Mouse (Mus musculus): Measurements from ENCODE around the gene Gpr6. TPM values are rescaled to one million over a fixed set of nuclear protein-coding genes. Genes with fewer than 3 reads are reported as not detected.

Gene Gpr6
- polyA plus RNA-seq (2015; fragmentation: Nextera tagmentation; extraction: Ambion mirVana), result 0.23 and 0.25 TPM in 2 replicates

GRCm38 (mm10) chr10:41072116-41072515 lies at the start of gene Gpr6:
Gpr6 (minus strand) TSS chr10:41072285.
- peak within 1 kb of the TSS; percentile 86 for H3K4me2 ChIP-seq

GRCm38 (mm10) chr10:41100060-41100459 lies 28.0 kb upstream of the Gpr6 start:
- 58% methylated on average over 2 of the region's 2 CpGs for WGBS
- no peaks in the 10 kb centered on the region for H3K9me3 ChIP-seq (replicated peaks)
- no peaks in the 10 kb centered on the region for H3K4me1 ChIP-seq
- H3K4me2 ChIP-seq, result no peak overlapping the region
- no peaks in the 10 kb centered on the region for H3K27me3 ChIP-seq
- ATAC-seq, result 0 out of 2 replicates have a peak, but pooled peaks have one; percentile 21
- no peak overlapping the region for H3K27ac ChIP-seq
- no peak overlapping the region for H3K4me3 ChIP-seq
- H3K36me3 ChIP-seq (ENCODE audit: poor library complexity, severe bottlenecking), result no peaks in the 10 kb centered on the region
- no peak overlapping the region for H3K9ac ChIP-seq

More at GRCm38 (mm10) chr10:41072116-41072515, at the start of gene Gpr6:
- Histone ChIP-seq H3K4me3 (peak within 1 kb of the TSS; percentile 50), H3K27ac (no peak within 1 kb of the TSS), H3K9me3 (replicated peaks) (no peaks in the 10 kb centered on the region), H3K9ac (peak within 1 kb of the TSS; percentile 60), H3K4me1 (peaks cover 20% of the 10 kb centered on the region), H3K27me3 (peaks cover 43% of the 10 kb centered on the region), H3K36me3 (ENCODE audit: poor library complexity, severe bottlenecking) (no peaks in the 10 kb centered on the region)
- ATAC-seq, result peak; percentile 58
- under 1% methylated on average over 23 of the region's 23 CpGs for WGBS

- Histone ChIP-seq H3K9ac (no peak overlapping the region), H3K36me3 (ENCODE audit: poor library complexity, severe bottlenecking) (no peaks in the 10 kb centered on the region), H3K4me1 (no peaks in the 10 kb centered on the region), H3K4me2 (no peak overlapping the region), H3K4me3 (no peak overlapping the region), H3K27me3 (no peaks in the 10 kb centered on the region), H3K9me3 (replicated peaks) (no peaks in the 10 kb centered on the region), H3K27ac (no peak overlapping the region)
- no peak for ATAC-seq
- WGBS, result 86% methylated on average over 6 of the region's 6 CpGs
Observed at GRCm38 (mm10) chr10:41098137-41098536, 26.1 kb upstream of the Gpr6 start.

GRCm38 (mm10) chr10:41088852-41089251 lies 16.8 kb upstream of the Gpr6 start:
- Histone ChIP-seq H3K4me2 (no peak overlapping the region), H3K9me3 (replicated peaks) (no peaks in the 10 kb centered on the region), H3K27ac (no peak overlapping the region), H3K36me3 (ENCODE audit: poor library complexity, severe bottlenecking) (no peaks in the 10 kb centered on the region), H3K27me3 (no peaks in the 10 kb centered on the region), H3K4me1 (no peaks in the 10 kb centered on the region), H3K4me3 (no peak overlapping the region), H3K9ac (no peak overlapping the region)
- no peak for ATAC-seq
- WGBS, result 60% methylated on average over 7 of the region's 7 CpGs

- Histone ChIP-seq H3K27me3 (peaks cover 43% of the 10 kb centered on the region), H3K36me3 (ENCODE audit: poor library complexity, severe bottlenecking) (no peaks in the 10 kb centered on the region), H3K9me3 (replicated peaks) (no peaks in the 10 kb centered on the region), H3K4me2 (peak overlapping the region; percentile 86), H3K4me3 (peak overlapping the region; percentile 50), H3K4me1 (peaks cover 20% of the 10 kb centered on the region), H3K27ac (no peak overlapping the region), H3K9ac (peak overlapping the region; percentile 60; the same call in 1 of the 2 replicates)
- ATAC-seq, result no peak
- 1% methylated on average over 11 of the region's 11 CpGs for WGBS
Observed at GRCm38 (mm10) chr10:41071696-41072095, 389 bp downstream of the Gpr6 start.

- H3K27ac ChIP-seq, result no peak overlapping the region
- H3K9ac ChIP-seq, result peak overlapping the region; percentile 60
- H3K27me3 ChIP-seq, result peaks cover 43% of the 10 kb centered on the region
- peak overlapping the region; percentile 86 for H3K4me2 ChIP-seq
- no peaks in the 10 kb centered on the region for H3K9me3 ChIP-seq (replicated peaks)
- WGBS, result 2% methylated on average over 67 of the region's 68 CpGs
- peaks cover 20% of the 10 kb centered on the region for H3K4me1 ChIP-seq
- H3K36me3 ChIP-seq (ENCODE audit: poor library complexity, severe bottlenecking), result no peaks in the 10 kb centered on the region
- H3K4me3 ChIP-seq, result peak overlapping the region; percentile 50
- ATAC-seq, result peak; percentile 58
Observed at GRCm38 (mm10) chr10:41070693-41071651, 1.1 kb downstream of the Gpr6 start.

- H3K9ac ChIP-seq, result no peak overlapping the region
- no peak for ATAC-seq
- WGBS, result 58% methylated on average over 4 of the region's 4 CpGs
Observed at GRCm38 (mm10) chr10:41060250-41060831, 11.7 kb downstream of the Gpr6 start.

GRCm38 (mm10) chr10:41055581-41055980 lies 16.5 kb downstream of the Gpr6 start:
- Histone ChIP-seq H3K27ac (no peak overlapping the region), H3K9me3 (replicated peaks) (no peaks in the 10 kb centered on the region), H3K4me1 (no peaks in the 10 kb centered on the region), H3K27me3 (no peaks in the 10 kb centered on the region), H3K4me3 (no peak overlapping the region), H3K9ac (no peak overlapping the region), H3K4me2 (no peak overlapping the region), H3K36me3 (ENCODE audit: poor library complexity, severe bottlenecking) (no peaks in the 10 kb centered on the region)
- WGBS, result 72% methylated on average over 9 of the region's 9 CpGs
- no peak for ATAC-seq

More at GRCm38 (mm10) chr10:41060250-41060831, 11.7 kb downstream of the Gpr6 start:
- Histone ChIP-seq H3K27ac (no peak overlapping the region), H3K4me2 (no peak overlapping the region), H3K36me3 (ENCODE audit: poor library complexity, severe bottlenecking) (no peaks in the 10 kb centered on the region), H3K4me1 (no peaks in the 10 kb centered on the region), H3K27me3 (no peaks in the 10 kb centered on the region), H3K9me3 (replicated peaks) (no peaks in the 10 kb centered on the region), H3K4me3 (no peak overlapping the region)

GRCm38 (mm10) chr10:41054005-41054404 lies 18.1 kb downstream of the Gpr6 start:
- Histone ChIP-seq H3K36me3 (ENCODE audit: poor library complexity, severe bottlenecking) (no peaks in the 10 kb centered on the region), H3K4me3 (no peak overlapping the region), H3K9ac (no peak overlapping the region), H3K9me3 (replicated peaks) (no peaks in the 10 kb centered on the region), H3K4me1 (no peaks in the 10 kb centered on the region), H3K4me2 (no peak overlapping the region), H3K27me3 (no peaks in the 10 kb centered on the region), H3K27ac (no peak overlapping the region)
- ATAC-seq, result no peak
- WGBS, result 86% methylated on average over 5 of the region's 5 CpGs

- peaks cover 17% of the 10 kb centered on the region for H3K4me1 ChIP-seq
- H3K27me3 ChIP-seq, result no peaks in the 10 kb centered on the region
- no peaks in the 10 kb centered on the region for H3K9me3 ChIP-seq (replicated peaks)
- H3K4me2 ChIP-seq, result no peak overlapping the region; the same call in 1 of the 2 replicates
- ATAC-seq, result 0 out of 2 replicates have a peak, but pooled peaks have one; percentile 25
- H3K27ac ChIP-seq, result no peak overlapping the region
- WGBS, result 24% methylated on average over 11 of the region's 11 CpGs
- no peak overlapping the region for H3K9ac ChIP-seq
- no peaks in the 10 kb centered on the region for H3K36me3 ChIP-seq (ENCODE audit: poor library complexity, severe bottlenecking)
- no peak overlapping the region for H3K4me3 ChIP-seq
Observed at GRCm38 (mm10) chr10:41042272-41042671, 29.8 kb downstream of the Gpr6 start.

GRCm38 (mm10) chr10:41041478-41041877 lies 30.6 kb downstream of the Gpr6 start:
- H3K27ac ChIP-seq, result no peak overlapping the region
- H3K4me3 ChIP-seq, result no peak overlapping the region
- no peaks in the 10 kb centered on the region for H3K36me3 ChIP-seq (ENCODE audit: poor library complexity, severe bottlenecking)
- 68% methylated on average over 9 of the region's 9 CpGs for WGBS
- no peaks in the 10 kb centered on the region for H3K27me3 ChIP-seq
- no peak overlapping the region for H3K4me2 ChIP-seq
- no peaks in the 10 kb centered on the region for H3K9me3 ChIP-seq (replicated peaks)
- H3K4me1 ChIP-seq, result peaks cover 17% of the 10 kb centered on the region
- no peak for ATAC-seq
- H3K9ac ChIP-seq, result no peak overlapping the region

GRCm38 (mm10) chr10:41040530-41041085 lies 31.5 kb downstream of the Gpr6 start:
- no peaks in the 10 kb centered on the region for H3K27me3 ChIP-seq
- ATAC-seq, result no peak
- H3K4me2 ChIP-seq, result no peak overlapping the region
- peaks cover 17% of the 10 kb centered on the region for H3K4me1 ChIP-seq
- no peak overlapping the region for H3K27ac ChIP-seq
- no peaks in the 10 kb centered on the region for H3K36me3 ChIP-seq (ENCODE audit: poor library complexity, severe bottlenecking)
- no peak overlapping the region for H3K9ac ChIP-seq
- H3K4me3 ChIP-seq, result no peak overlapping the region
- H3K9me3 ChIP-seq (replicated peaks), result no peaks in the 10 kb centered on the region
